ENCODE assay signal across 22 mouse cellular contexts in the genomic region with DNA sequence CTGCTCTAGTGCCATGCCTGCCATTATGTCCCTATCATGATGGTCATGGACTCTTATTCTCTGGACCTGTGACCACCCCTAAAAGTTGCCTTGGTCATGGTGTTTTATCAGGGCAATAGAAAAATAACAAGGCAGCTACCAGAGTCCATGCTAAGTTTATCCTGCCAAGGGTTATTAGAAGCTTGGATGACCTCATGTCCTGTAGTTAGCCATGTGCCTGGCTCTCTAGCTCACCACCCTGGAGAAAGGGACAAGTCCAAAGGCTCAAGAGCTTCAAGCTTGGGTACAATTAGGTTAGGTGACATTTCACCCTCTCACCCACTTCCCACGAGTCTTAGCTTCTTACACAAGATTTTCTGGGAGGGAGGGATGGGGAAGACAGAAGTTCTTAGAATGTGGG.
"Had no signal": no experiment of that assay in that cellular context is flagged by ENCODE, and none has a peak within 500 bp of the region (broad histone marks: within the 10 kb centered on the region; RNA-seq: fewer than 3 reads in every experiment).

No protein-coding gene starts in this region.

- H3K27ac ChIP-seq: kidney, postnatal 0 days; layer of hippocampus, adult 2 months; left cerebral cortex, adult 2 months; limb, embryonic 12.5 days; limb, embryonic 15.5 days; liver, embryonic 14.5 days; lung, embryonic 15.5 days; midbrain, embryonic 10.5 days; midbrain, embryonic 13.5 days; neural tube, embryonic 13.5 days had no signal

- ATAC-seq: midbrain, embryonic 13.5 days; midbrain, embryonic 16.5 days had no signal

- H3K4me3 ChIP-seq: layer of hippocampus, adult 2 months; left cerebral cortex, adult 2 months; limb, embryonic 12.5 days; limb, embryonic 15.5 days; lung, embryonic 15.5 days; megakaryocyte, embryonic 14.5 days; midbrain, embryonic 10.5 days; midbrain, embryonic 13.5 days; myocyte; neural tube, embryonic 13.5 days had no signal

- H3K4me1 ChIP-seq: limb, embryonic 12.5 days; limb, embryonic 15.5 days; lung, embryonic 15.5 days; midbrain, embryonic 13.5 days; neural tube, embryonic 13.5 days had no signal

- DNase-seq: kidney, adult 8-10 months; kidney, postnatal 25 days; layer of hippocampus, adult 9-11 months; lung, adult 18-20 months; lung, postnatal 10 days; lung, postnatal 36 days; right cerebral cortex, postnatal 25 days; thymus, adult 18-20 months; thymus, postnatal 4 days had no signal

- H3K4me2 ChIP-seq: limb, embryonic 12.5 days; limb, embryonic 15.5 days; lung, embryonic 15.5 days; midbrain, embryonic 13.5 days; neural tube, embryonic 13.5 days had no signal

- H3K9ac ChIP-seq: limb, embryonic 12.5 days; limb, embryonic 15.5 days; liver, embryonic 14.5 days; lung, embryonic 15.5 days; midbrain, embryonic 13.5 days; neural tube, embryonic 13.5 days had no signal

- H3K9me3 ChIP-seq: limb, embryonic 12.5 days; limb, embryonic 15.5 days; lung, embryonic 15.5 days; megakaryocyte, embryonic 14.5 days; midbrain, embryonic 10.5 days; midbrain, embryonic 13.5 days; neural tube, embryonic 13.5 days had no signal

- H3K36me3 ChIP-seq: limb, embryonic 12.5 days; limb, embryonic 15.5 days; lung, embryonic 15.5 days had no signal

- H3K27me3 ChIP-seq: limb, embryonic 12.5 days; limb, embryonic 15.5 days; lung, embryonic 15.5 days; midbrain, embryonic 13.5 days; neural tube, embryonic 13.5 days had no signal
